Mouse (Mus musculus): ENCODE results near the gene Cacna1i.

Gene Cacna1i

GRCm38 (mm10) chr15:80327743-80328540, 40.9 kb downstream of the Cacna1i start:
- DNase-seq (ENCODE audit: low read depth, low spot score): no peak

GRCm38 (mm10) chr15:80330276-80330675, 43.2 kb downstream of the Cacna1i start:
- no peak for DNase-seq (ENCODE audit: low read depth, low spot score)

- no peak for DNase-seq (ENCODE audit: low read depth, low spot score)
Observed at GRCm38 (mm10) chr15:80334766-80335165, 47.7 kb downstream of the Cacna1i start.

- no peak for DNase-seq (ENCODE audit: low read depth, low spot score)
Observed at GRCm38 (mm10) chr15:80335196-80335595, 48.2 kb downstream of the Cacna1i start.

- DNase-seq (ENCODE audit: low read depth, low spot score): no peak
Observed at GRCm38 (mm10) chr15:80340348-80340747, 53.3 kb downstream of the Cacna1i start.

- DNase-seq (ENCODE audit: low read depth, low spot score): no peak
Observed at GRCm38 (mm10) chr15:80342394-80342793, 55.4 kb downstream of the Cacna1i start.

- DNase-seq (ENCODE audit: low read depth, low spot score): no peak
Observed at GRCm38 (mm10) chr15:80343031-80343430, 56.0 kb downstream of the Cacna1i start.

GRCm38 (mm10) chr15:80343731-80344130, 56.7 kb downstream of the Cacna1i start:
- DNase-seq (ENCODE audit: low read depth, low spot score): no peak

GRCm38 (mm10) chr15:80346510-80346909, 59.5 kb downstream of the Cacna1i start:
- DNase-seq (ENCODE audit: low read depth, low spot score): no peak

GRCm38 (mm10) chr15:80350431-80350830, 63.4 kb downstream of the Cacna1i start:
- no peak for DNase-seq (ENCODE audit: low read depth, low spot score)

- no peak for DNase-seq (ENCODE audit: low read depth, low spot score)
Observed at GRCm38 (mm10) chr15:80358798-80359197, 71.8 kb downstream of the Cacna1i start.

GRCm38 (mm10) chr15:80361780-80362508, 74.9 kb downstream of the Cacna1i start:
- no peak for DNase-seq (ENCODE audit: low read depth, low spot score)

- no peak for DNase-seq (ENCODE audit: low read depth, low spot score)
Observed at GRCm38 (mm10) chr15:80362509-80363172, 75.6 kb downstream of the Cacna1i start.

- no peak for DNase-seq (ENCODE audit: low read depth, low spot score)
Observed at GRCm38 (mm10) chr15:80363821-80364715, 77.0 kb downstream of the Cacna1i start.

- DNase-seq (ENCODE audit: low read depth, low spot score): no peak
Observed at GRCm38 (mm10) chr15:80366899-80367298, 79.9 kb downstream of the Cacna1i start.

GRCm38 (mm10) chr15:80373219-80373964, 86.4 kb downstream of the Cacna1i start:
- no peak for DNase-seq (ENCODE audit: low read depth, low spot score)

- DNase-seq (ENCODE audit: low read depth, low spot score): no peak
Observed at GRCm38 (mm10) chr15:80374854-80375253, 87.8 kb downstream of the Cacna1i start.

- no peak for DNase-seq (ENCODE audit: low read depth, low spot score)
Observed at GRCm38 (mm10) chr15:80387185-80387584, 100.1 kb downstream of the Cacna1i start.

- no peak for DNase-seq (ENCODE audit: low read depth, low spot score)
Observed at GRCm38 (mm10) chr15:80391791-80392190, 104.8 kb downstream of the Cacna1i start.

- no peak for DNase-seq (ENCODE audit: low read depth, low spot score)
Observed at GRCm38 (mm10) chr15:80395035-80395434, 108.0 kb downstream of the Cacna1i start.

GRCm38 (mm10) chr15:80399451-80399850, 112.4 kb downstream of the Cacna1i start:
- DNase-seq (ENCODE audit: low read depth, low spot score): no peak

Measured in WW6 (cell line).